Mouse (Mus musculus): ENCODE measurements around the gene Pcp4l1. TPM values are rescaled to one million over a fixed set of nuclear protein-coding genes. Genes with fewer than 3 reads are reported as not detected.

Gene Pcp4l1
- polyA plus RNA-seq (2015; fragmentation: Illumina TruSeq; extraction: RNeasy Lipid Tissue Mini Kit (QIAGEN cat#74804); ENCODE audit: insufficient read depth, low read depth, low replicate concordance): 10.0 TPM

GRCm38 (mm10) chr1:171195887-171196397, at the start of gene Pcp4l1:
Gene Pcp4l1, minus strand, starts transcription at chr1:171196268.

GRCm38 (mm10) chr1:171234126-171234525, 38.1 kb upstream of the Pcp4l1 start, which contains the start of gene Fcer1g:
Gene Fcer1g, minus strand, starts transcription at chr1:171234365.

GRCm38 (mm10) chr1:171224857-171225256, 28.8 kb upstream of the Pcp4l1 start, which contains the start of gene Apoa2:
Gene Apoa2, plus strand, starts transcription at chr1:171225054.

GRCm38 (mm10) chr1:171222238-171223155, 26.4 kb upstream of the Pcp4l1 start, which contains the start of gene Tomm40l:
Gene Tomm40l, minus strand, starts transcription at chr1:171222514.

GRCm38 (mm10) chr1:171213801-171214496, 17.9 kb upstream of the Pcp4l1 start, which contains the start of gene Nr1i3:
Gene Nr1i3, plus strand, starts transcription at chr1:171213970.

GRCm38 (mm10) chr1:171149974-171150760, 45.9 kb downstream of the Pcp4l1 start, which contains the start of the genes Sdhc and Mpz:
Gene Sdhc, minus strand, starts transcription at chr1:171150603.
Gene Mpz, plus strand, starts transcription at chr1:171150711.

Other genes with a start within 250 kb of the Pcp4l1 start
- 6.6 TPM for gene Fcgr2b, start 219.7 kb downstream of the Pcp4l1 start, polyA plus RNA-seq (2015; fragmentation: Illumina TruSeq; extraction: RNeasy Lipid Tissue Mini Kit (QIAGEN cat#74804); ENCODE audit: insufficient read depth, low read depth, low replicate concordance)
- 0.68 TPM for gene Fcgr4, start 177.3 kb downstream of the Pcp4l1 start, polyA plus RNA-seq (2015; fragmentation: Illumina TruSeq; extraction: RNeasy Lipid Tissue Mini Kit (QIAGEN cat#74804); ENCODE audit: insufficient read depth, low read depth, low replicate concordance)
- gene Fcgr3, start 131.3 kb downstream of the Pcp4l1 start, polyA plus RNA-seq (2015; fragmentation: Illumina TruSeq; extraction: RNeasy Lipid Tissue Mini Kit (QIAGEN cat#74804); ENCODE audit: insufficient read depth, low read depth, low replicate concordance): 10.0 TPM
- gene Cfap126, start 82.3 kb downstream of the Pcp4l1 start, polyA plus RNA-seq (2015; fragmentation: Illumina TruSeq; extraction: RNeasy Lipid Tissue Mini Kit (QIAGEN cat#74804); ENCODE audit: insufficient read depth, low read depth, low replicate concordance): 1.6 TPM
- gene Sdhc, start 45.7 kb downstream of the Pcp4l1 start, polyA plus RNA-seq (2015; fragmentation: Illumina TruSeq; extraction: RNeasy Lipid Tissue Mini Kit (QIAGEN cat#74804); ENCODE audit: insufficient read depth, low read depth, low replicate concordance): 17.8 TPM
- 1.4 TPM for gene Mpz, start 45.6 kb downstream of the Pcp4l1 start, polyA plus RNA-seq (2015; fragmentation: Illumina TruSeq; extraction: RNeasy Lipid Tissue Mini Kit (QIAGEN cat#74804); ENCODE audit: insufficient read depth, low read depth, low replicate concordance)
- not detected for gene Nr1i3, start 17.7 kb upstream of the Pcp4l1 start, polyA plus RNA-seq (2015; fragmentation: Illumina TruSeq; extraction: RNeasy Lipid Tissue Mini Kit (QIAGEN cat#74804); ENCODE audit: insufficient read depth, low read depth, low replicate concordance)
- gene Tomm40l, start 26.2 kb upstream of the Pcp4l1 start, polyA plus RNA-seq (2015; fragmentation: Illumina TruSeq; extraction: RNeasy Lipid Tissue Mini Kit (QIAGEN cat#74804); ENCODE audit: insufficient read depth, low read depth, low replicate concordance): 19.5 TPM
- gene Apoa2, start 28.8 kb upstream of the Pcp4l1 start, polyA plus RNA-seq (2015; fragmentation: Illumina TruSeq; extraction: RNeasy Lipid Tissue Mini Kit (QIAGEN cat#74804); ENCODE audit: insufficient read depth, low read depth, low replicate concordance): not detected
- 14.0 TPM for gene Fcer1g, start 38.1 kb upstream of the Pcp4l1 start, polyA plus RNA-seq (2015; fragmentation: Illumina TruSeq; extraction: RNeasy Lipid Tissue Mini Kit (QIAGEN cat#74804); ENCODE audit: insufficient read depth, low read depth, low replicate concordance)
- gene Adamts4, start 54.2 kb upstream of the Pcp4l1 start, polyA plus RNA-seq (2015; fragmentation: Illumina TruSeq; extraction: RNeasy Lipid Tissue Mini Kit (QIAGEN cat#74804); ENCODE audit: insufficient read depth, low read depth, low replicate concordance): 0.94 TPM
- 77.8 TPM for gene Ndufs2, start 55.1 kb upstream of the Pcp4l1 start, polyA plus RNA-seq (2015; fragmentation: Illumina TruSeq; extraction: RNeasy Lipid Tissue Mini Kit (QIAGEN cat#74804); ENCODE audit: insufficient read depth, low read depth, low replicate concordance)
- gene B4galt3, start 74.1 kb upstream of the Pcp4l1 start, polyA plus RNA-seq (2015; fragmentation: Illumina TruSeq; extraction: RNeasy Lipid Tissue Mini Kit (QIAGEN cat#74804); ENCODE audit: insufficient read depth, low read depth, low replicate concordance): 14.4 TPM
- 18.2 TPM for gene Ppox, start 84.9 kb upstream of the Pcp4l1 start, polyA plus RNA-seq (2015; fragmentation: Illumina TruSeq; extraction: RNeasy Lipid Tissue Mini Kit (QIAGEN cat#74804); ENCODE audit: insufficient read depth, low read depth, low replicate concordance)
- 16.4 TPM for gene Usp21, start 91.7 kb upstream of the Pcp4l1 start, polyA plus RNA-seq (2015; fragmentation: Illumina TruSeq; extraction: RNeasy Lipid Tissue Mini Kit (QIAGEN cat#74804); ENCODE audit: insufficient read depth, low read depth, low replicate concordance)
- gene Ufc1, start 98.8 kb upstream of the Pcp4l1 start, polyA plus RNA-seq (2015; fragmentation: Illumina TruSeq; extraction: RNeasy Lipid Tissue Mini Kit (QIAGEN cat#74804); ENCODE audit: insufficient read depth, low read depth, low replicate concordance): 42.1 TPM
- gene Dedd, start 132.9 kb upstream of the Pcp4l1 start, polyA plus RNA-seq (2015; fragmentation: Illumina TruSeq; extraction: RNeasy Lipid Tissue Mini Kit (QIAGEN cat#74804); ENCODE audit: insufficient read depth, low read depth, low replicate concordance): 12.2 TPM
- gene Nit1, start 149.4 kb upstream of the Pcp4l1 start, polyA plus RNA-seq (2015; fragmentation: Illumina TruSeq; extraction: RNeasy Lipid Tissue Mini Kit (QIAGEN cat#74804); ENCODE audit: insufficient read depth, low read depth, low replicate concordance): 13.2 TPM
- gene Pfdn2, start 149.4 kb upstream of the Pcp4l1 start, polyA plus RNA-seq (2015; fragmentation: Illumina TruSeq; extraction: RNeasy Lipid Tissue Mini Kit (QIAGEN cat#74804); ENCODE audit: insufficient read depth, low read depth, low replicate concordance): 9.1 TPM
- gene Klhdc9, start 164.5 kb upstream of the Pcp4l1 start, polyA plus RNA-seq (2015; fragmentation: Illumina TruSeq; extraction: RNeasy Lipid Tissue Mini Kit (QIAGEN cat#74804); ENCODE audit: insufficient read depth, low read depth, low replicate concordance): not detected
- gene Nectin4, start 173.8 kb upstream of the Pcp4l1 start, polyA plus RNA-seq (2015; fragmentation: Illumina TruSeq; extraction: RNeasy Lipid Tissue Mini Kit (QIAGEN cat#74804); ENCODE audit: insufficient read depth, low read depth, low replicate concordance): 0.87 TPM
- gene Arhgap30, start 192.7 kb upstream of the Pcp4l1 start, polyA plus RNA-seq (2015; fragmentation: Illumina TruSeq; extraction: RNeasy Lipid Tissue Mini Kit (QIAGEN cat#74804); ENCODE audit: insufficient read depth, low read depth, low replicate concordance): 1.7 TPM
- 36.3 TPM for gene Usf1, start 215.0 kb upstream of the Pcp4l1 start, polyA plus RNA-seq (2015; fragmentation: Illumina TruSeq; extraction: RNeasy Lipid Tissue Mini Kit (QIAGEN cat#74804); ENCODE audit: insufficient read depth, low read depth, low replicate concordance)
- gene Tstd1, start 222.6 kb upstream of the Pcp4l1 start, polyA plus RNA-seq (2015; fragmentation: Illumina TruSeq; extraction: RNeasy Lipid Tissue Mini Kit (QIAGEN cat#74804); ENCODE audit: insufficient read depth, low read depth, low replicate concordance): 12.7 TPM
- 23.8 TPM for gene F11r, start 241.3 kb upstream of the Pcp4l1 start, polyA plus RNA-seq (2015; fragmentation: Illumina TruSeq; extraction: RNeasy Lipid Tissue Mini Kit (QIAGEN cat#74804); ENCODE audit: insufficient read depth, low read depth, low replicate concordance)

Measured in pancreas, adult 10 weeks (tissue).